Mouse (Mus musculus) midbrain, embryonic 15.5 days (tissue): ENCODE results near the gene Sh3bp4. TPM values are rescaled to one million over a fixed set of nuclear protein-coding genes. Genes with fewer than 3 reads are reported as not detected.

ENCODE experiments used
- ATAC-seq: fragments of 200-750 bp; cut with Nextera tagmentation; replicated peaks from 2 replicates; pipeline ENCODE4 v1.8.0; 2017; ENCODE audit warnings: moderate TSS enrichment
- H3K27ac ChIP-seq: fragments of 300-500 bp; sonication (generic); 2 replicates; pipeline ENCODE4 v1.5.1; 2015; ENCODE audit warnings: mild to moderate bottlenecking, inconsistent platforms
- H3K27me3 ChIP-seq: fragments of 300-500 bp; sonication (generic); replicated peaks from 2 replicates; pipeline ENCODE4 v1.6.1; 2015; ENCODE audit warnings: inconsistent platforms
- H3K36me3 ChIP-seq: fragments of 300-500 bp; sonication (generic); replicated peaks from 2 replicates; pipeline ENCODE4 v1.6.1; 2015; ENCODE audit warnings: inconsistent platforms
- H3K4me1 ChIP-seq: fragments of 300-500 bp; sonication (generic); 2 replicates; pipeline ENCODE4 v1.6.1; 2015; ENCODE audit warnings: inconsistent platforms
- H3K4me2 ChIP-seq: fragments of 300-500 bp; sonication (generic); 2 replicates; pipeline ENCODE4 v1.6.1; 2015; ENCODE audit warnings: inconsistent platforms, mild to moderate bottlenecking, moderate library complexity
- H3K4me3 ChIP-seq: fragments of 300-500 bp; sonication (generic); 2 replicates; pipeline ENCODE4 v1.5.1; 2015; ENCODE audit warnings: mild to moderate bottlenecking, inconsistent platforms
- H3K9ac ChIP-seq: fragments of 300-500 bp; sonication (generic); 2 replicates; pipeline ENCODE4 v1.6.1; 2015; ENCODE audit warnings: mild to moderate bottlenecking, inconsistent platforms
- H3K9me3 ChIP-seq: fragments of 300-500 bp; sonication (generic); 2 replicates; pipeline ENCODE4 v1.6.1; 2016; ENCODE audit warnings: inconsistent platforms
- whole genome bisulfite sequencing: fragments of 180-500 bp; shearing (Covaris S2); methylation state at CpG from one replicate; pipeline ENCODE4 v1.1.7; 2015; ENCODE audit warnings: mixed read lengths; 5-methylcytosine and 5-hydroxymethylcytosine counted together
- polyA plus RNA-seq: library from polyadenylated mRNA; unstranded; fragments of >200 nt; fragmentation: Nextera tagmentation; extraction: Ambion mirVana; gene quantifications from 2 replicates; pipeline ENCODE4 v1.2.1, GENCODE M21; 2015

Gene Sh3bp4
- polyA plus RNA-seq, 1 experiment from 2014 or later, result 12.4 TPM

- Histone ChIP-seq H3K4me1 (peaks cover 11% of the 10 kb centered on the region), H3K4me3 (no peak overlapping the region), H3K9me3 (no peaks in the 10 kb centered on the region), H3K36me3 (no peaks in the 10 kb centered on the region), H3K27me3 (no peaks in the 10 kb centered on the region), H3K9ac (no peak overlapping the region), H3K27ac (peak overlapping the region; percentile 28), H3K4me2 (peak overlapping the region; percentile 28)
- 33% methylated on average over 8 of the region's 8 CpGs for WGBS
- 0 out of 2 replicates have a peak, but pooled peaks have one; percentile 42 for ATAC-seq
These were observed 24.8 kb upstream of the Sh3bp4 start for GRCm38 (mm10) chr1:89045403-89045802.

- no peak overlapping the region for H3K4me2 ChIP-seq
- H3K27ac ChIP-seq, result no peak overlapping the region
- no peaks in the 10 kb centered on the region for H3K27me3 ChIP-seq
- H3K4me1 ChIP-seq, result peaks cover 11% of the 10 kb centered on the region
- no peak overlapping the region for H3K4me3 ChIP-seq
- no peaks in the 10 kb centered on the region for H3K9me3 ChIP-seq
- H3K36me3 ChIP-seq, result no peaks in the 10 kb centered on the region
- 88% methylated on average over 4 of the region's 4 CpGs for WGBS
- no peak for ATAC-seq
- no peak overlapping the region for H3K9ac ChIP-seq
These were observed 20.7 kb upstream of the Sh3bp4 start for GRCm38 (mm10) chr1:89049506-89049905.

GRCm38 (mm10) chr1:89056175-89056574, 14.0 kb upstream of the Sh3bp4 start:
- no peak overlapping the region for H3K4me3 ChIP-seq
- WGBS, result 58% methylated on average over 1 of the region's 1 CpGs
- no peak for ATAC-seq
- H3K27me3 ChIP-seq, result no peaks in the 10 kb centered on the region
- no peak overlapping the region for H3K9ac ChIP-seq
- no peaks in the 10 kb centered on the region for H3K36me3 ChIP-seq
- no peaks in the 10 kb centered on the region for H3K4me1 ChIP-seq
- no peak overlapping the region for H3K27ac ChIP-seq
- no peaks in the 10 kb centered on the region for H3K9me3 ChIP-seq
- H3K4me2 ChIP-seq, result no peak overlapping the region

GRCm38 (mm10) chr1:89057430-89057829, 12.8 kb upstream of the Sh3bp4 start:
- Histone ChIP-seq H3K9ac (no peak overlapping the region), H3K4me2 (no peak overlapping the region), H3K27me3 (no peaks in the 10 kb centered on the region), H3K9me3 (no peaks in the 10 kb centered on the region), H3K27ac (no peak overlapping the region), H3K36me3 (no peaks in the 10 kb centered on the region), H3K4me3 (no peak overlapping the region), H3K4me1 (no peaks in the 10 kb centered on the region)
- WGBS, result 88% methylated on average over 3 of the region's 3 CpGs
- ATAC-seq, result no peak

GRCm38 (mm10) chr1:89058011-89058410, 12.2 kb upstream of the Sh3bp4 start:
- Histone ChIP-seq H3K9ac (no peak overlapping the region), H3K27ac (no peak overlapping the region), H3K27me3 (no peaks in the 10 kb centered on the region), H3K9me3 (no peaks in the 10 kb centered on the region), H3K4me2 (no peak overlapping the region), H3K36me3 (no peaks in the 10 kb centered on the region), H3K4me3 (no peak overlapping the region), H3K4me1 (no peaks in the 10 kb centered on the region)
- no peak for ATAC-seq
- WGBS, result 94% methylated on average over 1 of the region's 1 CpGs

- H3K9me3 ChIP-seq, result no peaks in the 10 kb centered on the region
- H3K4me3 ChIP-seq, result no peak overlapping the region
- no peaks in the 10 kb centered on the region for H3K27me3 ChIP-seq
- H3K27ac ChIP-seq, result no peak overlapping the region
- H3K9ac ChIP-seq, result no peak overlapping the region
- no peak overlapping the region for H3K4me2 ChIP-seq
- no peak for ATAC-seq
- H3K4me1 ChIP-seq, result no peaks in the 10 kb centered on the region
- WGBS, result 86% methylated on average over 4 of the region's 4 CpGs
- no peaks in the 10 kb centered on the region for H3K36me3 ChIP-seq
These were observed 7.2 kb upstream of the Sh3bp4 start for GRCm38 (mm10) chr1:89062977-89063376.

- Histone ChIP-seq H3K27ac (no peak overlapping the region), H3K27me3 (no peaks in the 10 kb centered on the region), H3K9ac (no peak overlapping the region), H3K36me3 (no peaks in the 10 kb centered on the region), H3K9me3 (no peaks in the 10 kb centered on the region), H3K4me2 (no peak overlapping the region), H3K4me1 (peaks cover 2% of the 10 kb centered on the region), H3K4me3 (no peak overlapping the region)
- ATAC-seq, result no peak
- WGBS, result 93% methylated on average over 3 of the region's 3 CpGs
These were observed 6.4 kb upstream of the Sh3bp4 start for GRCm38 (mm10) chr1:89063800-89064199.

- H3K4me2 ChIP-seq, result peak overlapping the region; percentile 79
- no peaks in the 10 kb centered on the region for H3K36me3 ChIP-seq
- H3K4me3 ChIP-seq, result peak overlapping the region; percentile 54; the same call in 1 of the 2 replicates
- no peak for ATAC-seq
- no peaks in the 10 kb centered on the region for H3K9me3 ChIP-seq
- WGBS, result 61% methylated on average over 5 of the region's 5 CpGs
- H3K4me1 ChIP-seq, result peaks cover 36% of the 10 kb centered on the region
- no peak overlapping the region for H3K9ac ChIP-seq
- no peaks in the 10 kb centered on the region for H3K27me3 ChIP-seq
- H3K27ac ChIP-seq, result no peak overlapping the region
These were observed 1.4 kb upstream of the Sh3bp4 start for GRCm38 (mm10) chr1:89068812-89069211.

GRCm38 (mm10) chr1:89069479-89070102, 624 bp upstream of the Sh3bp4 start:
- WGBS, result under 1% methylated on average over 25 of the region's 25 CpGs
- H3K27ac ChIP-seq, result peak overlapping the region; percentile 76
- ATAC-seq, result peak; percentile 50

GRCm38 (mm10) chr1:89070871-89071361, 701 bp downstream of the Sh3bp4 start:
- WGBS, result under 1% methylated on average over 28 of the region's 28 CpGs
- peak overlapping the region; percentile 54 for H3K4me3 ChIP-seq
- peaks cover 36% of the 10 kb centered on the region for H3K4me1 ChIP-seq
- H3K9ac ChIP-seq, result peak overlapping the region; percentile 54
- peak overlapping the region; percentile 76 for H3K27ac ChIP-seq
- no peaks in the 10 kb centered on the region for H3K27me3 ChIP-seq
- ATAC-seq, result peak; percentile 24
- H3K36me3 ChIP-seq, result no peaks in the 10 kb centered on the region
- peak overlapping the region; percentile 79 for H3K4me2 ChIP-seq
- H3K9me3 ChIP-seq, result no peaks in the 10 kb centered on the region

More at GRCm38 (mm10) chr1:89069479-89070102, 624 bp upstream of the Sh3bp4 start:
- H3K36me3 ChIP-seq, result no peaks in the 10 kb centered on the region
- H3K9me3 ChIP-seq, result no peaks in the 10 kb centered on the region
- peak overlapping the region; percentile 54 for H3K9ac ChIP-seq
- no peaks in the 10 kb centered on the region for H3K27me3 ChIP-seq
- peaks cover 36% of the 10 kb centered on the region for H3K4me1 ChIP-seq
- H3K4me2 ChIP-seq, result peak overlapping the region; percentile 79
- peak overlapping the region; percentile 54 for H3K4me3 ChIP-seq

GRCm38 (mm10) chr1:89071371-89072142, 1.3 kb downstream of the Sh3bp4 start:
- no peak for ATAC-seq
- WGBS, result 5% methylated on average over 15 of the region's 15 CpGs
- peaks cover 36% of the 10 kb centered on the region for H3K4me1 ChIP-seq
- peak overlapping the region; percentile 76; the same call in 1 of the 2 replicates for H3K27ac ChIP-seq
- H3K4me2 ChIP-seq, result peak overlapping the region; percentile 79
- no peaks in the 10 kb centered on the region for H3K36me3 ChIP-seq
- peak overlapping the region; percentile 54 for H3K4me3 ChIP-seq
- no peaks in the 10 kb centered on the region for H3K27me3 ChIP-seq
- peak overlapping the region; percentile 54 for H3K9ac ChIP-seq
- H3K9me3 ChIP-seq, result no peaks in the 10 kb centered on the region

- H3K9me3 ChIP-seq, result no peaks in the 10 kb centered on the region
- 6% methylated on average over 14 of the region's 14 CpGs for WGBS
- peak overlapping the region; percentile 54 for H3K4me3 ChIP-seq
- H3K36me3 ChIP-seq, result no peaks in the 10 kb centered on the region
- H3K4me1 ChIP-seq, result peaks cover 36% of the 10 kb centered on the region
- H3K27me3 ChIP-seq, result no peaks in the 10 kb centered on the region
- ATAC-seq, result no peak
- H3K27ac ChIP-seq, result 0 out of 2 replicates have a peak overlapping the region, but pooled peaks have one; percentile 14
- peak overlapping the region; percentile 54 for H3K9ac ChIP-seq
- peak overlapping the region; percentile 79 for H3K4me2 ChIP-seq
These were observed 2.2 kb downstream of the Sh3bp4 start for GRCm38 (mm10) chr1:89072143-89072990.
